Comparison of ENCODE assay signal across 8 mouse cellular contexts in the genomic region with DNA sequence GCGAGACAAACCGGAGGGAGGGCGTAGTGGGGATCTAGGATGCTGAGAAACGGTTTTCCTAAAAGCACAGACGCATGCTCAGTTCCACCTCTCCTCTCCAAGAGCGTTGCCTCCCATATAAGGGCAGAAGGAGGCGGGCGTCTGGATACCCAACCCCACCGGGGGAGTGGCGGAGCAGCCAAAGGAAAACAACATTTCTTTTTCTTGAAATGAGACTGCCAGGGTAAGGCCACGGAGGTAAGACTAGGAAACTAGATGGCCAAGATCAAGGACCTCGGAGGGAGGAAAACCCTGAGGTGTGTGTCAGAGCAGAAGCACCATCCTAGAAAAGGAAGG. TPM values are rescaled to one million over a fixed set of nuclear protein-coding genes. Genes with fewer than 3 reads are reported as not detected.
DNase-seq lines count a peak whose midpoint lies in the region; ATAC-seq and TF ChIP-seq lines count a peak whose summit lies in the region.

No protein-coding gene starts in this region.

- H3K36me3 ChIP-seq in hindbrain, embryonic 15.5 days = peaks cover 21% of the 10 kb centered on the region

- no peaks in the 10 kb centered on the region for H3K9me3 ChIP-seq in hindbrain, embryonic 15.5 days

- H3K4me3 ChIP-seq in gastrocnemius, adult 2 months = peak overlapping the region; percentile 87
- H3K4me3 ChIP-seq in hindbrain, embryonic 15.5 days = peak overlapping the region; percentile 67

- no peak for TF ChIP-seq CTCF in gastrocnemius, adult 2 months (IDR thresholded peaks at IDR 0.05)

- H3K4me2 ChIP-seq in hindbrain, embryonic 15.5 days = peak overlapping the region; percentile 91

- peaks cover 36% of the 10 kb centered on the region for H3K4me1 ChIP-seq in hindbrain, embryonic 15.5 days (replicated peaks)

- H3K9ac ChIP-seq in hindbrain, embryonic 15.5 days = peak overlapping the region; percentile 61

- no peaks in the 10 kb centered on the region for H3K27me3 ChIP-seq in hindbrain, embryonic 15.5 days

- peak; percentile 29 for DNase-seq in WW6 (ENCODE audit: low read depth, low spot score)
- DNase-seq in cerebellum, postnatal 36 days = peak; percentile 76 to 80
- peak; percentile 85 for DNase-seq in gastrocnemius, adult 2 months
- DNase-seq in layer of hippocampus, postnatal 36 days = peak; percentile 83 to 86
- DNase-seq in lung, postnatal 10 days = peak; percentile 92
- DNase-seq in retina, postnatal 1 day = peak; percentile 88
- no peak for DNase-seq in natural killer cell, adult 2 months (ENCODE audit: low spot score in 2 of 2)

- intact Hi-C loops in gastrocnemius, adult 2 months (cut with DNase I) = no loop called here

- ATAC-seq in hindbrain, embryonic 15.5 days (ENCODE audit: low FRiP score, low read depth) = peak; percentile 72

- H3K27ac ChIP-seq in gastrocnemius, adult 2 months = peak overlapping the region; percentile 86
- peak overlapping the region; percentile 79 for H3K27ac ChIP-seq in hindbrain, embryonic 15.5 days (replicated peaks)

- WGBS in hindbrain, embryonic 15.5 days = 1% methylated on average over 12 of the region's 12 CpGs

RNA-seq across cellular contexts. Expression of a gene that starts 38.1 kb away (rescaled TPM):
- 100 to 1,000 TPM; 170 to 247 TPM for total RNA-seq in gastrocnemius, adult 2 months (2021)
- polyA plus RNA-seq in hindbrain, embryonic 15.5 days (2015; fragmentation: Nextera tagmentation; extraction: Ambion mirVana) = 51.7 and 52.4 TPM in 2 replicates
- total RNA-seq in layer of hippocampus, postnatal 36 days (2021) = 100 to 1,000 TPM; 134 to 144 TPM

RNA-seq across cellular contexts. Expression of a gene that starts 41.6 kb away (rescaled TPM):
- 1 to 10 TPM; 2.6 to 4.7 TPM for total RNA-seq in gastrocnemius, adult 2 months (2021)
- polyA plus RNA-seq in hindbrain, embryonic 15.5 days (2015; fragmentation: Nextera tagmentation; extraction: Ambion mirVana) = 31.3 and 31.7 TPM in 2 replicates
- total RNA-seq in layer of hippocampus, postnatal 36 days (2021) = 10 to 100 TPM; 83.8 to 97.1 TPM

RNA-seq across cellular contexts. Expression of a gene that starts 48.7 kb away (rescaled TPM):
- total RNA-seq in gastrocnemius, adult 2 months (2021) = 1 to 10 TPM; 2.4 to 6.5 TPM
- polyA plus RNA-seq in hindbrain, embryonic 15.5 days (2015; fragmentation: Nextera tagmentation; extraction: Ambion mirVana) = 1.7 and 2.0 TPM in 2 replicates
- total RNA-seq in layer of hippocampus, postnatal 36 days (2021) = 1 to 10 TPM in 1 of 2 experiments, under 1 TPM in 1; 0.67 to 1.6 TPM

RNA-seq across cellular contexts. Expression of a gene that starts 53.5 kb away (rescaled TPM):
- total RNA-seq in gastrocnemius, adult 2 months (2021) = 1,000 to 10,000 TPM in 1 of 2 experiments, 100 to 1,000 TPM in 1; 885 to 2,545 TPM
- 13.3 and 15.4 TPM in 2 replicates for polyA plus RNA-seq in hindbrain, embryonic 15.5 days (2015; fragmentation: Nextera tagmentation; extraction: Ambion mirVana)
- total RNA-seq in layer of hippocampus, postnatal 36 days (2021) = 100 to 1,000 TPM; 153 to 161 TPM

RNA-seq across cellular contexts. Expression of a gene that starts 54.5 kb away (rescaled TPM):
- 100 to 1,000 TPM; 123 to 143 TPM for total RNA-seq in gastrocnemius, adult 2 months (2021)
- polyA plus RNA-seq in hindbrain, embryonic 15.5 days (2015; fragmentation: Nextera tagmentation; extraction: Ambion mirVana) = 1.6 and 1.8 TPM in 2 replicates
- total RNA-seq in layer of hippocampus, postnatal 36 days (2021) = 1 to 10 TPM in 1 of 2 experiments, under 1 TPM in 1; 0.95 to 1.2 TPM

Comparison
In these comparisons a context has a peak if more than half of its experiments do, and no peak if none do; other contexts are left out.
1. DNase-seq: peak in WW6 (single experiment), cerebellum, postnatal 36 days (2 of 2), gastrocnemius, adult 2 months (single experiment), layer of hippocampus, postnatal 36 days (2 of 2), lung, postnatal 10 days (single experiment) and retina, postnatal 1 day (single experiment); none in natural killer cell, adult 2 months (0 of 2).
2. RNA of a gene that starts 41.6 kb away (total RNA-seq): 83.8 to 97.1 TPM in layer of hippocampus, postnatal 36 days; 2.6 to 4.7 TPM in gastrocnemius, adult 2 months; every median in the first group is over 10 times any median in the second.